Mouse (Mus musculus) activated CD4-positive, CD25-positive, alpha-beta regulatory T cell (primary cell): ENCODE data around the gene Ankrd33b. TPM values are rescaled to one million over a fixed set of nuclear protein-coding genes. Genes with fewer than 3 reads are reported as not detected.

Source experiments
- polyA plus RNA-seq, 2 experiments: library from polyadenylated mRNA; unstranded; fragments of 100-300 nt; shearing (Covaris generic); gene quantifications; one replicate each; pipeline ENCODE4 v1.2.1; 2017

Gene Ankrd33b
- polyA plus RNA-seq, result not detected

DNA sequence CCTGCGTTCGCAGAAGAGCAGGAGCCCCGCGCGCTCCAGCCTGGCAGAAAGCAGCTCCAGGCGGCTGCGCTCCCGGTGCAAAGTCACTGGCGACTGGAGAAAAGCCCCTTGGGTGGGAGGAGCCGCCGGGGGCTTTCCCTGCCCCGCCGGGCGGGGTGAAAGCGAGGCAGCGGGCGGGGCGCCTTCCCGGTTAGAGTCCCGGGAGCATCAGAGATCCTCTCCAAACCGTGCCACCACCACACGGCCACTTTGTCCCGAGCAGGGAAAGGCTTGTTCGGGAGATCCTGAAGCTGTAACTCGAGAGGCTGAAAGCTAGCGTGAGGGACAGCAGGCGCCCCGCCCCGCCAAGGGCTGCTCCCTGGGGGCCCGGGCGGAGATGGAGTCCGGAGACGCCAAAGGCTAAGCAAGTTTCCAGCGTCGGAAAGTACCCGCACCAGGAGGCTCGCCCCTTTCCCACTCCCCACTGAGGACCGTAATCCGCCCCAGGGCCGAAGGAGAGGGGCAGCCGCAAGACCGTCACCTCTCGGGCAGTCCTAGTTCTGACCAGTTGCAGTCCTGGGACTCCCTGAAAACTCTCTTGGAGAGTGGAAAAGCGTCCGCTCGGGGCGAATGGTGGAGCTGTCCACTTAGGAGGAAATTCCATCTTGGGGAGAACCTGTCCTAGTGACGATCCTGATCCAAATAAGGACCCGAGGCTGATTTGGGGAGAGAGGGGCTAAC is at the start of gene Ankrd33b:
TSS of gene Ankrd33b (minus strand) at position 246 of the 720 bp plus-strand sequence.

Other genes starting within 250 kb of the Ankrd33b start
- gene Dap, start 143.4 kb downstream of the Ankrd33b start, polyA plus RNA-seq, result 10 to 100 TPM; 53.0 to 59.4 TPM
- 1 to 10 TPM in 1 of 2 experiments, under 1 TPM in 1; 0.49 to 1.3 TPM for gene Ropn1l, start 86.0 kb upstream of the Ankrd33b start, polyA plus RNA-seq
- 10 to 100 TPM in 1 of 2 experiments, 1 to 10 TPM in 1; 8.8 to 10.4 TPM for gene March6, start 163.3 kb upstream of the Ankrd33b start, polyA plus RNA-seq
- gene Cmbl, start 197.7 kb upstream of the Ankrd33b start, polyA plus RNA-seq, result under 1 TPM; 0.15 to 0.64 TPM
- gene Cct5, start 234.1 kb upstream of the Ankrd33b start, polyA plus RNA-seq, result 100 to 1,000 TPM; 321 to 374 TPM
- 10 to 100 TPM; 11.3 to 12.2 TPM for gene Fam173b, start 234.1 kb upstream of the Ankrd33b start, polyA plus RNA-seq